Mouse (Mus musculus): Measurements from ENCODE around the gene Plb1. TPM values are rescaled to one million over a fixed set of nuclear protein-coding genes. Genes with fewer than 3 reads are reported as not detected.

Plb1 gene
- polyA plus RNA-seq, 1 experiment from 2014 or later = 4.7 TPM

GRCm38 (mm10) chr5:32351721-32352465 lies 119.4 kb downstream of the Plb1 start:
- H3K4me1 ChIP-seq = 0 out of 2 replicates have a peak, but pooled peaks cover 12% of the 10 kb centered on the region
- no peak for ATAC-seq (ENCODE audit: insufficient number of reproducible peaks, low FRiP score, low TSS enrichment, low read depth)
- H3K27me3 ChIP-seq = no peaks in the 10 kb centered on the region
- no peak overlapping the region for H3K4me2 ChIP-seq (replicated peaks)
- H3K9me3 ChIP-seq (replicated peaks) = no peaks in the 10 kb centered on the region
- no peak overlapping the region for H3K27ac ChIP-seq (replicated peaks)
- H3K4me3 ChIP-seq (replicated peaks) = no peak overlapping the region
- no peak overlapping the region for H3K9ac ChIP-seq
- 79% methylated on average over 4 of the region's 4 CpGs for WGBS
- no peaks in the 10 kb centered on the region for H3K36me3 ChIP-seq

DNA sequence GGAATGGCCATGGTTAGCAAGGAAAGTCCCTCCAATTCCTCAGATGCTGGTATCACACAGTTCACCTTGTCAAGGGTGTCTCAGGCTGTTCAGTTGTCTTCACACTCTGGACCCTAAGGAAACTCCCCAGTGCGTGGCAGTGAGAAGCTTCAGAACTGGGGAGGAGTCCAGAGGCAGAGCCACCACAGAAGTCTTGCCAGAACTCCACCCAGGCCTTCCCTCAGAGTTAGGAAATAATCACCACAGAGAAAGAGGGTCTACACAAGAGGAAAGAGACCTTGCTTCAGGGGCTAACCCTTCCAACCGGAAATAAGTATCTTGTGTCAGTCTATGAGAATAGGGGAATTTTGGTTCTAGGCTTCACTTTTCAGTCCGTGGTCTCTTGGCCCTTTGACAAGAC lies 120.3 kb downstream of the Plb1 start:
- WGBS = 69% methylated on average over 3 of the region's 3 CpGs
- no peak overlapping the region for H3K27ac ChIP-seq (replicated peaks)
- H3K9me3 ChIP-seq (replicated peaks) = no peaks in the 10 kb centered on the region
- ATAC-seq (ENCODE audit: insufficient number of reproducible peaks, low FRiP score, low TSS enrichment, low read depth) = no peak
- no peaks in the 10 kb centered on the region for H3K36me3 ChIP-seq
- H3K4me1 ChIP-seq = 0 out of 2 replicates have a peak, but pooled peaks cover 12% of the 10 kb centered on the region
- H3K4me2 ChIP-seq (replicated peaks) = no peak overlapping the region
- H3K27me3 ChIP-seq = no peaks in the 10 kb centered on the region
- H3K4me3 ChIP-seq (replicated peaks) = no peak overlapping the region
- H3K9ac ChIP-seq = no peak overlapping the region

DNA sequence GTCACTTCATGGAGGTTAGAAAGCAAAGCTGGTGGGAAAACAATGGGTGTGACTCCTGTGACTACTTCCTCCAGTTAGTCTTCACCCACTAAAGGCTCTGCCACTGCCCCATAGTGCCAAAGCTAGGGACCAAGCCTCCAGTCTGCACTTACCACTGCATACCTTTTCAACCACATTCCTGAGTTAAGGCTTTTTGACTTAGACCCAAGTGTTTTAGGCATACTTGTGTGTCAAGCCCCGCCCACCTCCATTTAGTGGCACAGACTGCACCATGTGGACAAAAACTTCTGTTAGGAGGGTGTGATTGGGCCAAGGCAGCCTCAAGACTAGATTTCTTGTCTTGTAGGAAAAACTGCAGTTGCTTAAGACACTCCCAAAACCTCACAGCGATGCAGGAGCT lies 120.8 kb downstream of the Plb1 start:
- ATAC-seq (ENCODE audit: insufficient number of reproducible peaks, low FRiP score, low TSS enrichment, low read depth) = peak; percentile 68; the same call in 1 of the 2 replicates
- Histone ChIP-seq H3K27ac (replicated peaks) (no peak overlapping the region), H3K9ac (no peak overlapping the region), H3K4me2 (replicated peaks) (no peak overlapping the region), H3K27me3 (no peaks in the 10 kb centered on the region), H3K4me1 (0 out of 2 replicates have a peak, but pooled peaks cover 12% of the 10 kb centered on the region), H3K36me3 (no peaks in the 10 kb centered on the region), H3K4me3 (replicated peaks) (no peak overlapping the region), H3K9me3 (replicated peaks) (no peaks in the 10 kb centered on the region)
- WGBS = 67% methylated on average over 2 of the region's 2 CpGs

GRCm38 (mm10) chr5:32360511-32360910 lies 128.0 kb downstream of the Plb1 start:
- H3K27ac ChIP-seq (replicated peaks) = no peak overlapping the region
- no peak overlapping the region for H3K9ac ChIP-seq
- no peaks in the 10 kb centered on the region for H3K36me3 ChIP-seq
- no peak overlapping the region for H3K4me2 ChIP-seq (replicated peaks)
- H3K4me3 ChIP-seq (replicated peaks) = no peak overlapping the region
- ATAC-seq (ENCODE audit: insufficient number of reproducible peaks, low FRiP score, low TSS enrichment, low read depth) = no peak
- 0 out of 2 replicates have a peak, but pooled peaks cover 3% of the 10 kb centered on the region for H3K4me1 ChIP-seq
- WGBS = 84% methylated on average over 4 of the region's 4 CpGs
- H3K27me3 ChIP-seq = no peaks in the 10 kb centered on the region
- H3K9me3 ChIP-seq (replicated peaks) = no peaks in the 10 kb centered on the region

- ATAC-seq (ENCODE audit: insufficient number of reproducible peaks, low FRiP score, low TSS enrichment, low read depth) = no peak
- Histone ChIP-seq H3K4me2 (replicated peaks) (no peak overlapping the region), H3K4me3 (replicated peaks) (no peak overlapping the region), H3K9me3 (replicated peaks) (no peaks in the 10 kb centered on the region), H3K27ac (replicated peaks) (no peak overlapping the region), H3K27me3 (no peaks in the 10 kb centered on the region), H3K9ac (no peak overlapping the region), H3K36me3 (no peaks in the 10 kb centered on the region), H3K4me1 (0 out of 2 replicates have a peak, but pooled peaks cover 3% of the 10 kb centered on the region)
- 72% methylated on average over 3 of the region's 3 CpGs for WGBS
These were observed 129.1 kb downstream of the Plb1 start for GRCm38 (mm10) chr5:32361441-32362235.

GRCm38 (mm10) chr5:32369391-32369790 lies 136.9 kb downstream of the Plb1 start:
- Histone ChIP-seq H3K4me2 (replicated peaks) (no peak overlapping the region), H3K27ac (replicated peaks) (no peak overlapping the region), H3K4me3 (replicated peaks) (no peak overlapping the region), H3K4me1 (no peaks in the 10 kb centered on the region), H3K27me3 (no peaks in the 10 kb centered on the region), H3K9ac (no peak overlapping the region), H3K36me3 (no peaks in the 10 kb centered on the region), H3K9me3 (replicated peaks) (no peaks in the 10 kb centered on the region)
- 56% methylated on average over 1 of the region's 1 CpGs for WGBS
- no peak for ATAC-seq (ENCODE audit: insufficient number of reproducible peaks, low FRiP score, low TSS enrichment, low read depth)

DNA sequence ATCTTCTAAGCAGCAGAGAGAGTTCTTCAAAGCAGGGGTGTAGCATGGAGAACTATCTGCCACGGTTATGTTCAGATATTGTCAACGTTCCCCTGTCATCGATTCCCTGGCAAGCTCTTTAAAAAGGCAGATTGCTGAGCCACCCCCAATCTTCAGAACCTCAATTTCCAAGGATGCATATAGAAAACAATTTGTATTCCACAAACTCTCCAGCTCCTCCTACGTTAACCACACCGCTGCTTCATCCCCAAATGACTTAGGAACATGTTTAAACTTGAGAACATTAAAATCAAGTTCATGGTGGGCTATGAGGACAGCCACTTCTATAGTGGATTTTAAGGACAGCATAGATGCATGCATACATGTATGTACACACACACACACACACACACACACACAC lies 138.7 kb downstream of the Plb1 start:
- no peak overlapping the region for H3K4me3 ChIP-seq (replicated peaks)
- H3K4me2 ChIP-seq (replicated peaks) = no peak overlapping the region
- no peaks in the 10 kb centered on the region for H3K4me1 ChIP-seq
- no peaks in the 10 kb centered on the region for H3K36me3 ChIP-seq
- H3K27ac ChIP-seq (replicated peaks) = no peak overlapping the region
- H3K9ac ChIP-seq = no peak overlapping the region
- no peaks in the 10 kb centered on the region for H3K27me3 ChIP-seq
- no peaks in the 10 kb centered on the region for H3K9me3 ChIP-seq (replicated peaks)
- WGBS = 79% methylated on average over 5 of the region's 5 CpGs
- no peak for ATAC-seq (ENCODE audit: insufficient number of reproducible peaks, low FRiP score, low TSS enrichment, low read depth)

GRCm38 (mm10) chr5:32378546-32378945 lies 146.0 kb downstream of the Plb1 start:
- no peak overlapping the region for H3K9ac ChIP-seq
- H3K36me3 ChIP-seq = no peaks in the 10 kb centered on the region
- no peaks in the 10 kb centered on the region for H3K9me3 ChIP-seq (replicated peaks)
- no peak overlapping the region for H3K4me3 ChIP-seq (replicated peaks)
- no peak overlapping the region for H3K27ac ChIP-seq (replicated peaks)
- H3K4me1 ChIP-seq = peaks cover 5% of the 10 kb centered on the region; the same call in 1 of the 2 replicates
- ATAC-seq (ENCODE audit: insufficient number of reproducible peaks, low FRiP score, low TSS enrichment, low read depth) = peak; percentile 54
- 31% methylated on average over 3 of the region's 3 CpGs for WGBS
- no peak overlapping the region for H3K4me2 ChIP-seq (replicated peaks)
- H3K27me3 ChIP-seq = no peaks in the 10 kb centered on the region

DNA sequence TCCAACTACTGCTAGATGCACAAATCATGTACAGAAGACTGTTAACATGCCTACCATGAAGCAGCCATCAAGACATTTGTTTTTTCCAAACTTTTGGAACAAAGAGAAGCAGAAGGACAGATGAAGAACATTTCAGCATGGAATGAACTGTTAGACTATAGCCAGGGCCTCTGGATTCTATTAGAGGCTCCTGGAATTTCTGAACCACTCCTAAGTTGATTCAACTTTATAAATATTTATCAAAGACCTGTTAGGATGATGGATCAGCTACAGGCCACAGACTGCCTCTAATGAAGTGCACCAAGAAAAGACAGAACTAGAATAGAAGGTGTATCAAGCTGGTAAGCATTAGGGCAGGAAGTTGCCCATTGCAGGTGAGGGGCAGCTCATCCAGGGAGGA lies 156.1 kb downstream of the Plb1 start:
- Histone ChIP-seq H3K4me1 (no peaks in the 10 kb centered on the region), H3K9ac (no peak overlapping the region), H3K9me3 (replicated peaks) (no peaks in the 10 kb centered on the region), H3K27ac (replicated peaks) (no peak overlapping the region), H3K27me3 (no peaks in the 10 kb centered on the region), H3K4me2 (replicated peaks) (no peak overlapping the region), H3K4me3 (replicated peaks) (no peak overlapping the region), H3K36me3 (no peaks in the 10 kb centered on the region)
- ATAC-seq (ENCODE audit: insufficient number of reproducible peaks, low FRiP score, low TSS enrichment, low read depth) = no peak

GRCm38 (mm10) chr5:32390295-32390694 lies 157.8 kb downstream of the Plb1 start:
- H3K4me3 ChIP-seq (replicated peaks) = no peak overlapping the region
- ATAC-seq (ENCODE audit: insufficient number of reproducible peaks, low FRiP score, low TSS enrichment, low read depth) = no peak
- H3K27ac ChIP-seq (replicated peaks) = no peak overlapping the region
- H3K9ac ChIP-seq = no peak overlapping the region
- WGBS = 78% methylated on average over 5 of the region's 5 CpGs
- H3K27me3 ChIP-seq = no peaks in the 10 kb centered on the region
- no peaks in the 10 kb centered on the region for H3K9me3 ChIP-seq (replicated peaks)
- no peak overlapping the region for H3K4me2 ChIP-seq (replicated peaks)
- no peaks in the 10 kb centered on the region for H3K36me3 ChIP-seq
- H3K4me1 ChIP-seq = no peaks in the 10 kb centered on the region

- H3K4me2 ChIP-seq (replicated peaks) = no peak overlapping the region
- no peak overlapping the region for H3K4me3 ChIP-seq (replicated peaks)
- H3K27me3 ChIP-seq = no peaks in the 10 kb centered on the region
- no peaks in the 10 kb centered on the region for H3K36me3 ChIP-seq
- no peaks in the 10 kb centered on the region for H3K9me3 ChIP-seq (replicated peaks)
- no peak for ATAC-seq (ENCODE audit: insufficient number of reproducible peaks, low FRiP score, low TSS enrichment, low read depth)
- H3K9ac ChIP-seq = no peak overlapping the region
- no peaks in the 10 kb centered on the region for H3K4me1 ChIP-seq
- H3K27ac ChIP-seq (replicated peaks) = no peak overlapping the region
These were observed 159.8 kb downstream of the Plb1 start for GRCm38 (mm10) chr5:32392281-32392680.
